Mouse (Mus musculus): ENCODE measurements around the gene Ecpas.
A peak's percentile ranks its signal among the peaks of the same experiment; 100 is the strongest.

Ecpas gene

GRCm38 (mm10) chr4:58912629-58913335 lies at the start of gene Ecpas:
Gene Ecpas, minus strand, starts transcription at chr4:58912749.
- peak; percentile 66 for ATAC-seq (ENCODE audit: low TSS enrichment)

- no peak for ATAC-seq (ENCODE audit: low TSS enrichment)
Measured at GRCm38 (mm10) chr4:58961719-58962118, 49.2 kb upstream of the Ecpas start.

GRCm38 (mm10) chr4:58952630-58953029 lies 40.1 kb upstream of the Ecpas start:
- no peak for ATAC-seq (ENCODE audit: low TSS enrichment)

GRCm38 (mm10) chr4:58948391-58948790 lies 35.8 kb upstream of the Ecpas start:
- ATAC-seq (ENCODE audit: low TSS enrichment): peak; percentile 28

- peak; percentile 51 for ATAC-seq (ENCODE audit: low TSS enrichment)
Measured at GRCm38 (mm10) chr4:58944695-58945094, 32.1 kb upstream of the Ecpas start.

GRCm38 (mm10) chr4:58944206-58944553 lies 31.6 kb upstream of the Ecpas start:
- peak; percentile 11; the same call in 1 of the 2 replicates for ATAC-seq (ENCODE audit: low TSS enrichment)

- peak; percentile 86 for ATAC-seq (ENCODE audit: low TSS enrichment)
Measured at GRCm38 (mm10) chr4:58943420-58944205, 31.1 kb upstream of the Ecpas start, which contains the start of gene Zkscan16. Gene Zkscan16, plus strand, starts transcription at chr4:58943628.

GRCm38 (mm10) chr4:58942942-58943341 lies 30.4 kb upstream of the Ecpas start:
- no peak for ATAC-seq (ENCODE audit: low TSS enrichment)

GRCm38 (mm10) chr4:58941638-58942037 lies 29.1 kb upstream of the Ecpas start:
- ATAC-seq (ENCODE audit: low TSS enrichment): no peak

- no peak for ATAC-seq (ENCODE audit: low TSS enrichment)
Measured at GRCm38 (mm10) chr4:58935846-58936245, 23.3 kb upstream of the Ecpas start.

GRCm38 (mm10) chr4:58934746-58935476 lies 22.4 kb upstream of the Ecpas start:
- peak; percentile 99 for ATAC-seq (ENCODE audit: low TSS enrichment)

GRCm38 (mm10) chr4:58934308-58934707 lies 21.8 kb upstream of the Ecpas start:
- ATAC-seq (ENCODE audit: low TSS enrichment): no peak

- no peak for ATAC-seq (ENCODE audit: low TSS enrichment)
Measured at GRCm38 (mm10) chr4:58932541-58932940, 20.0 kb upstream of the Ecpas start.

- no peak for ATAC-seq (ENCODE audit: low TSS enrichment)
Measured at GRCm38 (mm10) chr4:58927661-58928060, 15.1 kb upstream of the Ecpas start.

- ATAC-seq (ENCODE audit: low TSS enrichment): no peak
Measured at GRCm38 (mm10) chr4:58926120-58926519, 13.6 kb upstream of the Ecpas start.

GRCm38 (mm10) chr4:58925664-58926063 lies 13.1 kb upstream of the Ecpas start:
- peak; percentile 76; the same call in 1 of the 2 replicates for ATAC-seq (ENCODE audit: low TSS enrichment)

- ATAC-seq (ENCODE audit: low TSS enrichment): no peak
Measured at GRCm38 (mm10) chr4:58923933-58924332, 11.4 kb upstream of the Ecpas start.

GRCm38 (mm10) chr4:58915081-58915826 lies 2.7 kb upstream of the Ecpas start:
- no peak for ATAC-seq (ENCODE audit: low TSS enrichment)

- no peak for ATAC-seq (ENCODE audit: low TSS enrichment)
Measured at GRCm38 (mm10) chr4:58913336-58914026, 932 bp upstream of the Ecpas start.

GRCm38 (mm10) chr4:58911831-58912628 lies 519 bp downstream of the Ecpas start:
- peak; percentile 66 for ATAC-seq (ENCODE audit: low TSS enrichment)
